Mouse (Mus musculus): ENCODE data around the gene Gbx1. TPM values are rescaled to one million over a fixed set of nuclear protein-coding genes. Genes with fewer than 3 reads are reported as not detected.
"Not testable (repeated sequence)": the region's sequence is repeated elsewhere in the genome, so short reads cannot be mapped to it uniquely, and the experiment has no call there.

The Gbx1 gene
- 0.05 TPM in 2 replicates for polyA plus RNA-seq (2012; rRNA removed)

DNA sequence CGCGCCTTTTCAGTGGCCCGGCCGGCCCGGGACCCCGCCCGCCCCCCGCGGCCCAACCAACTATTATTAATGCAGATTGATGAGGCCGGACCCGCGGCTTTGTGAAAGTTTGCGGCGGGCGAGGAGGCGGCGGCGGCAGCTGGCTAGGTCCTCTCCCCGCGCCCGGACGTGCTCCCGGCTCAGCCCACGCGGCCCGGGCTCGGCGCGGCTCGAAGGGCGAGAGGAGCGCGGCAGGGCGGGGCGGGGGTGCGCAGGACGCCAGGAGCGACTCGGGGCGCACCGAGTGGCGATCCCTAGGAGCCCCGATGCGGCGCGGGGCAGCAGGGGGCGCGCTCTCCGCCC, at the start of gene Gbx1:
TSS of gene Gbx1 (minus strand) at position 314 of the 342 bp plus-strand sequence.
- Histone ChIP-seq H3K4me1 (replicated peaks; ENCODE audit: control insufficient read depth, insufficient read depth, low read length) (0 out of 2 replicates have a peak, but pooled peaks cover 3% of the 10 kb centered on the region), H3K36me3 (ENCODE audit: control insufficient read depth, insufficient read depth, low read length) (no peaks in the 10 kb centered on the region), H3K27me3 (ENCODE audit: control insufficient read depth, insufficient read depth, low read length) (peaks cover 27% of the 10 kb centered on the region), H3K4me3 (ENCODE audit: control insufficient read depth, insufficient read depth, low read length) (no peak within 1 kb of the TSS), H3K27ac (ENCODE audit: control insufficient read depth, insufficient read depth, low read length) (no peak within 1 kb of the TSS)
- 2% methylated on average over 37 of the region's 49 CpGs for WGBS
- no peak for TF ChIP-seq POLR2A (IDR thresholded peaks at IDR 0.05; ENCODE audit: control insufficient read depth, extremely low read depth, insufficient read depth, low read length, poor library complexity)
- DNase-seq, result no peak

- H3K27ac ChIP-seq (ENCODE audit: control insufficient read depth, insufficient read depth, low read length), result peak overlapping the region; percentile 5; the same call in 1 of the 2 replicates
- H3K36me3 ChIP-seq (ENCODE audit: control insufficient read depth, insufficient read depth, low read length), result peaks cover 30% of the 10 kb centered on the region
- peaks cover 11% of the 10 kb centered on the region for H3K4me1 ChIP-seq (replicated peaks; ENCODE audit: control insufficient read depth, insufficient read depth, low read length)
- no peak for TF ChIP-seq POLR2A (IDR thresholded peaks at IDR 0.05; ENCODE audit: control insufficient read depth, extremely low read depth, insufficient read depth, low read length, poor library complexity)
- no peak for TF ChIP-seq CTCF (IDR thresholded peaks at IDR 0.05; ENCODE audit: borderline replicate concordance, control insufficient read depth, extremely low read depth, insufficient read depth, low read length, poor library complexity)
- WGBS, result 1% methylated on average over 32 of the region's 32 CpGs
- H3K4me3 ChIP-seq (ENCODE audit: control insufficient read depth, insufficient read depth, low read length), result peak overlapping the region; percentile 63
- no peak for DNase-seq
- H3K27me3 ChIP-seq (ENCODE audit: control insufficient read depth, insufficient read depth, low read length), result no peaks in the 10 kb centered on the region
Measured at GRCm38 (mm10) chr5:24576801-24577182, 49.8 kb upstream of the Gbx1 start.

DNA sequence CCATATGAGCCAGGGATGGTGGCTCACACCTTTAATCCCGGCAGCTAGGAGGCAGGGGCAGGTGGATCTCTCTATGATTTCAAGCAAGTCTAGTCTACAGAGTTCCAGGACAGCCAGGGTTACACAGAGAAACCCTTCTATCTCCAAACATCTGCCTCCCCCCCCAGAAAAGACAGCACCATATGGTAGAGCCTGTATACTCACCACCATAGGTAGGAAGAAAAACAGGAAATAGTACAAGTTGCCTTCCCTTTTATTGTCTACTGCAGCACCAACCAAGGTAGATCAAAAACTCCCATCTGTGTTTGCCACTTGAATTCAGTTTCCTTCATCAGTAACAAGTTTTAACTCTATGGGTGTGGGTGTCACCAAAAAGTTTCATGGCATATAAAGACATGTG, 48.9 kb upstream of the Gbx1 start:
- no peak overlapping the region for H3K4me3 ChIP-seq (ENCODE audit: control insufficient read depth, insufficient read depth, low read length)

DNA sequence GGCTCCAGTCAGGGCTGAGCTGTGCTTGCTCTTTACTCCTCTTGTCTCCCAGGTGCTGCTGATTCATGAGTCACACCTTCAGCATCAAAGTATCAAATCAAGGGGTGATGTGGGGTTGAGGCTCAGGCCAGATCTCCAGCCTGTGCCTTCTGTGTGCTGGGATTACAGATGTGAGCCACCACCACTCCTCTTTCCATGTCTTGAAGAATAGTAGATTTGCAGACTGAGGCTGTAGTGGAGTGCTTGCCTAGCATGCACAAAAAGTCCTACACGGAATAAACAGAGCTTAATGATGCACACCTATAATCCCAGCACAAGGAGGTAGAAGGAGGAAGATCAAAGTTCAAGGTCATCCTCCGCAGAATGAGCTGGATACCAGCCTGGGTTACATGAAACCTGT, 29.7 kb upstream of the Gbx1 start, which contains the start of gene 4931409K22Rik:
TSS of gene 4931409K22Rik (minus strand) at position 101 of the 400 bp plus-strand sequence.
- TF ChIP-seq POLR2A (IDR thresholded peaks at IDR 0.05; ENCODE audit: control insufficient read depth, extremely low read depth, insufficient read depth, low read length, poor library complexity) (no peak), CTCF (IDR thresholded peaks at IDR 0.05; ENCODE audit: borderline replicate concordance, control insufficient read depth, extremely low read depth, insufficient read depth, low read length, poor library complexity) (no peak)
- Histone ChIP-seq H3K27ac (ENCODE audit: control insufficient read depth, insufficient read depth, low read length) (no peak within 1 kb of the TSS), H3K4me3 (ENCODE audit: control insufficient read depth, insufficient read depth, low read length) (no peak within 1 kb of the TSS), H3K4me1 (replicated peaks; ENCODE audit: control insufficient read depth, insufficient read depth, low read length) (no peaks in the 10 kb centered on the region), H3K36me3 (ENCODE audit: control insufficient read depth, insufficient read depth, low read length) (no peaks in the 10 kb centered on the region), H3K27me3 (ENCODE audit: control insufficient read depth, insufficient read depth, low read length) (no peaks in the 10 kb centered on the region)
- WGBS, result 96% methylated on average over 2 of the region's 2 CpGs
- DNase-seq, result no peak

More for the DNA sequence above, 48.9 kb upstream of the Gbx1 start:
- H3K27me3 ChIP-seq (ENCODE audit: control insufficient read depth, insufficient read depth, low read length), result no peaks in the 10 kb centered on the region
- DNase-seq, result no peak
- peak overlapping the region; percentile 62; the same call in 1 of the 2 replicates for H3K27ac ChIP-seq (ENCODE audit: control insufficient read depth, insufficient read depth, low read length)
- H3K36me3 ChIP-seq (ENCODE audit: control insufficient read depth, insufficient read depth, low read length), result peaks cover 38% of the 10 kb centered on the region
- TF ChIP-seq POLR2A (IDR thresholded peaks at IDR 0.05; ENCODE audit: control insufficient read depth, extremely low read depth, insufficient read depth, low read length, poor library complexity) (no peak), CTCF (IDR thresholded peaks at IDR 0.05; ENCODE audit: borderline replicate concordance, control insufficient read depth, extremely low read depth, insufficient read depth, low read length, poor library complexity) (no peak)
- 91% methylated on average over 1 of the region's 1 CpGs for WGBS
- peaks cover 11% of the 10 kb centered on the region for H3K4me1 ChIP-seq (replicated peaks; ENCODE audit: control insufficient read depth, insufficient read depth, low read length)

DNA sequence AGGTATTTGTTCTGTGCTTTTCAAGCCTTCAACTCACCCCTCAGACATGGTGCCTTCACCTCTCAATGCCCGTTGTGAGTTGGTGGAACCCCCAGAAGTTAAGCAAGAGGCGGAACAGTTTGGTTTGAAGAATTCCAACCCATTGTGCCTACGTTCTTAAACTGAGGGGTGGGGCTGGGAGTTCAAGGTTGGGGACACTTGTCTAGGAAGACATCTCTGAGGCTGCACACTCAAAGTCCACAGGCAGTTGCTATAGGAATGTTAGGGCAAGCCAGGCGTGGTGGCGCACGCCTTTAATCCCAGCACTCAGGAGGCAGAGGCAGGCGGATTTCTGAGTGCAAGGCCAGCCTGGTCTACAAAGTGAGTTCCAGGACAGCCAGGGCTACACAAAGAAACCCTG, 28.3 kb upstream of the Gbx1 start:
- WGBS, result 96% methylated on average over 7 of the region's 7 CpGs

GRCm38 (mm10) chr5:24553621-24554244, 26.7 kb upstream of the Gbx1 start:
- H3K4me1 ChIP-seq (replicated peaks; ENCODE audit: control insufficient read depth, insufficient read depth, low read length), result no peaks in the 10 kb centered on the region; the same call in 1 of the 2 replicates
- H3K36me3 ChIP-seq (ENCODE audit: control insufficient read depth, insufficient read depth, low read length), result no peaks in the 10 kb centered on the region
- 74% methylated on average over 5 of the region's 5 CpGs for WGBS
- no peak overlapping the region for H3K4me3 ChIP-seq (ENCODE audit: control insufficient read depth, insufficient read depth, low read length)
- H3K27me3 ChIP-seq (ENCODE audit: control insufficient read depth, insufficient read depth, low read length), result no peaks in the 10 kb centered on the region
- TF ChIP-seq POLR2A (IDR thresholded peaks at IDR 0.05; ENCODE audit: control insufficient read depth, extremely low read depth, insufficient read depth, low read length, poor library complexity), result no peak
- TF ChIP-seq CTCF (IDR thresholded peaks at IDR 0.05; ENCODE audit: borderline replicate concordance, control insufficient read depth, extremely low read depth, insufficient read depth, low read length, poor library complexity), result no peak
- DNase-seq, result no peak
- no peak overlapping the region for H3K27ac ChIP-seq (ENCODE audit: control insufficient read depth, insufficient read depth, low read length)

More for the DNA sequence above, 28.3 kb upstream of the Gbx1 start:
- not testable (repeated sequence) for DNase-seq; H3K27me3 ChIP-seq (ENCODE audit: control insufficient read depth, insufficient read depth, low read length); H3K36me3 ChIP-seq (ENCODE audit: control insufficient read depth, insufficient read depth, low read length); H3K4me3 ChIP-seq (ENCODE audit: control insufficient read depth, insufficient read depth, low read length); H3K27ac ChIP-seq (ENCODE audit: control insufficient read depth, insufficient read depth, low read length); H3K4me1 ChIP-seq (replicated peaks; ENCODE audit: control insufficient read depth, insufficient read depth, low read length)

DNA sequence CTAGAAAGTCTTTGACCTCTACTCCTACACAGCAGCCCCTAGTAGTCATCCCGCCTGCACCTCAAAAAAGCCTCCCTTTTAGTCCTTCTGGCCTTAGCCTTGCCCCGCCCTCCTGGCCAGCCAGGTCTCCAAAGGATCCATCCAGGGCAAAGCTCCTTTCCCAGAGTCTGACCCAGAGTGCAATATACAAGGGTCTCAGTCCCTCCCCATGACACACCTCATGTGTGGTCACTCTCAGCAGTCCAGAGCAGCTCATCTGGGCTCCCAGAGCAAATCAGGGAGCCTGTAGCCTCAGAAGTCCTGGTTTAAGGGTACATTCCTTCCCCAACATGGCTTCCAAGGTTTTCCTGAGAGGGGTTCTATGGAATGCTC, 24.3 kb upstream of the Gbx1 start:
- Histone ChIP-seq H3K4me1 (replicated peaks; ENCODE audit: control insufficient read depth, insufficient read depth, low read length) (no peaks in the 10 kb centered on the region; the same call in 1 of the 2 replicates), H3K4me3 (ENCODE audit: control insufficient read depth, insufficient read depth, low read length) (no peak overlapping the region), H3K27me3 (ENCODE audit: control insufficient read depth, insufficient read depth, low read length) (no peaks in the 10 kb centered on the region), H3K27ac (ENCODE audit: control insufficient read depth, insufficient read depth, low read length) (no peak overlapping the region), H3K36me3 (ENCODE audit: control insufficient read depth, insufficient read depth, low read length) (no peaks in the 10 kb centered on the region)
- 79% methylated on average over 2 of the region's 2 CpGs for WGBS
- no peak for DNase-seq
- no peak for TF ChIP-seq CTCF (IDR thresholded peaks at IDR 0.05; ENCODE audit: borderline replicate concordance, control insufficient read depth, extremely low read depth, insufficient read depth, low read length, poor library complexity)
- no peak for TF ChIP-seq POLR2A (IDR thresholded peaks at IDR 0.05; ENCODE audit: control insufficient read depth, extremely low read depth, insufficient read depth, low read length, poor library complexity)
